Mouse (Mus musculus) brain, adult 2 months (tissue): Measurements from ENCODE around the gene Wdr1.

Experiments
- DNase-seq: peaks from one replicate; pipeline ENCODE4 v3.0.0; 2011; ENCODE audit warnings: low read depth, low spot score

The Wdr1 gene

GRCm38 (mm10) chr5:38544423-38545415 lies 18.3 kb downstream of the Wdr1 start:
- no peak for DNase-seq

GRCm38 (mm10) chr5:38543496-38544217 lies 19.4 kb downstream of the Wdr1 start:
- DNase-seq, result peak; percentile 90

- no peak for DNase-seq
Measured at GRCm38 (mm10) chr5:38541728-38542127, 21.3 kb downstream of the Wdr1 start.

- DNase-seq, result no peak
Measured at GRCm38 (mm10) chr5:38540898-38541297, 22.1 kb downstream of the Wdr1 start.

- DNase-seq, result no peak
Measured at GRCm38 (mm10) chr5:38538508-38538907, 24.5 kb downstream of the Wdr1 start.

GRCm38 (mm10) chr5:38537845-38538244 lies 25.2 kb downstream of the Wdr1 start:
- DNase-seq, result peak; percentile 45

GRCm38 (mm10) chr5:38536822-38537221 lies 26.2 kb downstream of the Wdr1 start:
- DNase-seq, result no peak

GRCm38 (mm10) chr5:38532084-38532483 lies 30.9 kb downstream of the Wdr1 start:
- peak; percentile 96 for DNase-seq

GRCm38 (mm10) chr5:38529724-38530428 lies 33.1 kb downstream of the Wdr1 start:
- peak; percentile 44 for DNase-seq

GRCm38 (mm10) chr5:38522977-38523376 lies 40.0 kb downstream of the Wdr1 start:
- no peak for DNase-seq

- no peak for DNase-seq
Measured at GRCm38 (mm10) chr5:38520838-38521237, 42.2 kb downstream of the Wdr1 start.

- DNase-seq, result peak; percentile 85
Measured at GRCm38 (mm10) chr5:38516267-38516666, 46.8 kb downstream of the Wdr1 start.

- no peak for DNase-seq
Measured at GRCm38 (mm10) chr5:38512991-38513390, 50.0 kb downstream of the Wdr1 start.

GRCm38 (mm10) chr5:38509568-38509967 lies 53.5 kb downstream of the Wdr1 start:
- DNase-seq, result no peak

GRCm38 (mm10) chr5:38505435-38505765 lies 57.6 kb downstream of the Wdr1 start:
- peak; percentile 19 for DNase-seq

- no peak for DNase-seq
Measured at GRCm38 (mm10) chr5:38504747-38505434, 58.1 kb downstream of the Wdr1 start.

- no peak for DNase-seq
Measured at GRCm38 (mm10) chr5:38504116-38504515, 58.9 kb downstream of the Wdr1 start.

GRCm38 (mm10) chr5:38502992-38503391 lies 60.0 kb downstream of the Wdr1 start, which contains the start of gene Slc2a9:
Gene Slc2a9, minus strand, starts transcription at chr5:38503143.
- no peak for DNase-seq

GRCm38 (mm10) chr5:38500043-38500442 lies 63.0 kb downstream of the Wdr1 start:
- DNase-seq, result no peak

- peak; percentile 21 for DNase-seq
Measured at GRCm38 (mm10) chr5:38499316-38499811, 63.7 kb downstream of the Wdr1 start.

GRCm38 (mm10) chr5:38498479-38498878 lies 64.5 kb downstream of the Wdr1 start:
- no peak for DNase-seq
